Mouse (Mus musculus): Measurements from ENCODE around the gene Tmem256. TPM values are rescaled to one million over a fixed set of nuclear protein-coding genes. Genes with fewer than 3 reads are reported as not detected.

The Tmem256 gene
- polyA plus RNA-seq, 2 experiments from 2014 or later = 93.2 to 114 TPM

DNA sequence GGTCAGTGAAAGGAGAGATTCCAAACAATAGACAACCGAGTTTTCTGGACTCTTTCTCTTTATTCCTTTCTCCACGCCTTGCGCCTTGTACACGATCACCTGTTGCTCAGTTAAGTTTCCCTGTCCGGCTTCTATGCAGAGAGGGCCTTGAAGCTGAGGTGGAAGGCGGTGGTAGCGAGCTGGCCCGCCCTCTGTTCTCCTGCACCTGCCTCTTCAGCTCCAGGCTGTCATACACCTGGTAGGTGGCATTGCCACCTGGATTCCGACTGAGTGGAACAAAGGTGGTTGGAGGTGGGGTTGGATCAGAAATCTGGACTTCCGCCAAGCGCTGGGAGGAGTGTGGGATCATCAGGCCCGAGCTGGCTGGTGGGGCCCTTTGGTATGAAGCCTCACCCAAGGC is 21.8 kb upstream of the Tmem256 start:
- no peak for ATAC-seq

DNA sequence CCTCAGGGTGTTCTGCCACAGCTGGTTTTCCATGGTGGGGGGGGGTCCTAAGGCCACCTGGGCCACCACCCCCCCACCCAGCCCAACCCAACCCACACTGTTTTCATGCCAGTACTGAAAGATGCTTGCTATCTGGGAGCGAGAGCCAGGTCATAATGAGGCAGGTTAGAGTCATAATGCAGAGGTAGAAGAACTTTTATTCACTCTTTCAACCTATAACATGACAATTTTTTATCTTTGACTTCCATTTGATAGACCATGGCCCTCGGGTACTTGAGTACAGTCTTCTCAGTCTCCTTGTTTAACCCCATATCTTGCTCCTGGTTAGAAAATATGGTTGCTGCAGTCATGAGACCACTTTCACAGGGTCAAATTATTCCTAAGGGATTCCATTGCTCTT is 19.9 kb upstream of the Tmem256 start, which contains the start of gene Spem2:
Gene Spem2, minus strand, starts transcription at position 101 of the 400 bp plus-strand sequence.
- no peak for ATAC-seq

DNA sequence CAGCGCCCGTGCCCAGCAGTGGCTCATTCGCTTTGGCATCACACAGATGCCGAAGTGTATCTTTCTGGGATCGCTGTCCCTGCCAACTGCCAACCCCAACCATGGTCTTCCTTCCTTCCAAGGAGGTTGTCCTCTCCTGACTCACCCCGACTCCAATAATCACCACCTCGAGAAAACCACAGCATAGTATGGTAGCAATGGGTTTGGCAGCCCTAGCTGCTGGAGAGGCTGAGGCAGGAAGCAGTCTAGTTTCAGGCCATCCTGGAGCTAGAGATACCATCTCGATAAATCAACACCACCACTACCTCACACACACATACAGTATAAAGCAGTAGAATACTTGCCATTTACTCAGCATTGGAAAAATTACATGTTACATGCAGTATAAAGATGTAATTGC is 19.4 kb upstream of the Tmem256 start:
- no peak for ATAC-seq

DNA sequence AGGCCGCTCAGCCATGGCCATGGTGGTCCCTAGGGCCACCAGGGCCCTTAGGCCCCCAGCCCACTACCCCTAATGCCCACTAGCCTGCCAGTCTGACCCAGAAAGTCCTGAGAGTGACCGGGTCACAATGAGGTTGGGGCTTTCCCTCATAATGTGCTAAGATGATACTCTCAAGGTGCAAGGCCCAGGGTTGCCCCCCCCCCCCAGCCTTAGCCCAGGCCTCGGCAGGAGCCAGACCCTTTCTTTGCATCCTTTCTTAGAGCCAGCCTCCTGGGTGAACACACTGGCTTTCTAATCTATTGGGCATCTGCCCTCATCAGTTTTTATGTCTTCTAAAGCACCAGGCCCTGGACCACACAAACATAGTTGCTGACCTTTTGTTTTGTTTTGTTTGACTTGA is 16.2 kb upstream of the Tmem256 start, which contains the start of gene Spem1:
Gene Spem1, minus strand, starts transcription at position 101 of the 400 bp plus-strand sequence.
- ATAC-seq = no peak

DNA sequence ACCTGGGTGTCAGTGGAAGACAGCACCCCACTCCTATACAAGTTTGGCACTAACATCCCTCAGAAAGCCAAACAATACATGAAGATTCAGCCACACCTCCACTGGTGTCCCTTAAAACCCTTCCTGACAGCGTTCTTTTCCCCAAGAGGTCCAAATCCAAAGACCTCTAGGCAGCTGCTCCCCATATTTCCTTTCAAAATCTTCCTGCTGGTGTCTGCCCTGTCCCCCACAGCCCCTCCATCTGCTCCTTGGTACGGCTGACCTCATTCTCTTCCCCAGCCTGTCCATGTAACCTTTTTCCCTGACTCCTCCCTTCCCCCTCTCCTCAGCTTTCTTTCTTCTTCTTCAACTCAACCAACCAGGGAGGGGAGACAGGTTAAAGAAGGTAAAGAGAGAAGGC is 14.9 kb upstream of the Tmem256 start:
- ATAC-seq = no peak

DNA sequence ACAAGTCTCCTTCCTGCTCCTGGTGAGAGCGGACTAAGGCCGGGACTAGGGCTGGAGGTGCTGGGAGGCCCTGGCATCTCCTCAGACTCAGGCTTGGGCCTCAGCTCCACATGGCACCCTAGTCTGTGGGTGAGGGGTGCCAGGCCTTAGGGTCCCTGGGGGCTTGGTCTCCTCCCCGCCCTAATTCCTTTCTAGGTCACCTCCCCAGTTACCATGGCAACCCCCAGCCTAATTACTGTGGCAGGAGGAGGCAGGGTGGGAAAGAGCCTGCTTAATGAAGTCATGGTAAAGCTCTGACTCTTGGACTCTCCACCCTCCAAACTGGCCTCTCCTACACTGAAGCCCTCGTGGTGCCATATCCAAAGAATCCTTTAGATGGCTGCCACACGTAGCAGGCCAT is 9.5 kb upstream of the Tmem256 start:
- no peak for ATAC-seq

DNA sequence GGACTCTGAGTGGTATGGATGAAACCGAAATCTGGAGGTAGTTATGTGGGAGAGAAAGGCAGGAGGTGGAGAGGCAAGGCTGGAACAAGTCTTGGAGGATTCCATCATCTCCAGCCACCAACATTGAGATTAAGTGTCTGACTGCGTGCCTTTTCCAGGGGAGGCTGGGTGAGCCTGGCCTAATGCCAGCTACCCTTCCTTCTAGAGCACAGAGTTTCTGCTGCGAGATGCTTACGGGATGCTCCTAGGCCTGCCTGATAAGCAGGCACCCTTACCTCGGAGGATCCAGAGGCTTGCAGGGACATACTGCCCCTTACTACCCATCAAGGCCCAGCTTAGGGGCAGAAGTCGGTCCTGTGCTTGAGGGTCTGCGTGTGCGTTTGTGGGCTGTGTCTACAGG is 4.8 kb upstream of the Tmem256 start:
- no peak for ATAC-seq

DNA sequence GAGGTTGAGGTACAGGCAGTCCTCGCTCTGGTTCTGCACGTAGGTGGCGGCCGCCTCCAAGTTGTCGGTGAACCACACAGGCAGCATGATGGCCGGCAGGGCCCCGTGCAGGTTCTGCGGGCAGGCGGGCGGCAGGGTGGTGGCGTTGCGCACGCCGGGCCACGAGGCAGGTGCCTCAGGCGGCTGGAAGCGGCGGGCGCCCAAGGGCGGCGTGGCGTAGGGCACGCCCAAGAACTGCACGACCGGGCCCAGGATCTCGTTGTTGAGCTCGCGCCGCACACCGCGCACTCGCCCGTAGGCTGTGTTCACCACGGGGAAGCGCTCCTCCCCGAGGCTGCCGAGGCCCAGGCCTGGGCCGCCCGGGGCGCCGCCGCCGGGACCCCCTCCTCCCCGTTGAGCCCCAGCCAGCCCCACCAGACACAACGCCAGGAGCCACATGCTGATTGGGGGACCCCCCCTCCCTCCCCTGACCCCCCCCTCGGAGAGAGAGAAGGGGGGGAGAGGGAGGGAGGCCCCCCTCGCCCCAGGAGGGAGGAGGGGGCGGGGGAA is 4.2 kb upstream of the Tmem256 start:
- ATAC-seq = peak; percentile 13

DNA sequence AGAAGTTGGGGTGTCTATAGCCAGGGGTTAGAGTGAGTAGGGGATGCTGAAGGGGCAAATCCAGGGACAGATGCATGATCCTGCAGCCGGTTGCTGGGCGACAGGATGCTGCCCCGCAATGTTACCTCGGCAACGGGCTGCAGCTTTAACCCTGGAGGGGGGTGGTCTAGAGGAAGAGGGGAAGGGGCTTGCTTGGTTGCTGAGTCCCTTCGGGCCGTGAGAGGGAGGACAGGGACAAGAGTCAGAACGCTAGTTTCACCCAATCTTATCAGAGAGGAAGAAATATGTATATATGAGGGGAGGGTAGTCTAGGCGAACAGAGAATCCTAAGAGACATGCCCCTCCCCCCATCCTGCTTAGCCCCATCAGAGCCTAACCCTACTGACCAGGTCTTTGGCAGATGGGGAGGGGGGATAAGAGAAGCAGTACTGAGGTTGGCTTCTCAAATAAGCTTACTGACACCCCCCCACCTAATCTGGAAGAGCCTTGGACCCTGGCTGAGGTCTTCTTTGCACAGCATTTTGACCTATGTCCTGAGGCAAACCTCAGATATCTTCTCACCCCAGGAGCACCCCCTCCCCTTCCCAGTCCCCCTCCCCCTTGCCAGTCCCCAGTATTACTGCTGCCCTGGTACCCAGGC is 2.9 kb upstream of the Tmem256 start:
- no peak for ATAC-seq

DNA sequence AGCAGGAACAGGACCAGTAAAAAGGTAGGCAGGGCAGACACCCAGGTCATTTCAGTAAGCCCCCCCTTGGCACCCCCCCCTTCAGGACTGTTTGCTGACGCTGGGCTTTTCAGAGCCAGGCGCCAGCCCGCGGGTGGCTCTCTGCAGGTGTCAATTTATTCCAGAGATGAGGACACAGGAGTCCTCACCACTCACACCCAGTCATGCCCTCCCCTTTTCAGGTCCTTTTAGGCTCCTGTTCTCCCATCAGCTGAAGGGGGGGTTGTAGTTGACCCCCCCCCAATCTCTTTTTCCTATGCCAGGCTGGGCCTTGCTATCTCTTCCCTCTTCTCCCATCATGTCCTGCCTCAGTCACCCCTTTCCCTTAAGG is 2.4 kb upstream of the Tmem256 start:
- no peak for ATAC-seq

DNA sequence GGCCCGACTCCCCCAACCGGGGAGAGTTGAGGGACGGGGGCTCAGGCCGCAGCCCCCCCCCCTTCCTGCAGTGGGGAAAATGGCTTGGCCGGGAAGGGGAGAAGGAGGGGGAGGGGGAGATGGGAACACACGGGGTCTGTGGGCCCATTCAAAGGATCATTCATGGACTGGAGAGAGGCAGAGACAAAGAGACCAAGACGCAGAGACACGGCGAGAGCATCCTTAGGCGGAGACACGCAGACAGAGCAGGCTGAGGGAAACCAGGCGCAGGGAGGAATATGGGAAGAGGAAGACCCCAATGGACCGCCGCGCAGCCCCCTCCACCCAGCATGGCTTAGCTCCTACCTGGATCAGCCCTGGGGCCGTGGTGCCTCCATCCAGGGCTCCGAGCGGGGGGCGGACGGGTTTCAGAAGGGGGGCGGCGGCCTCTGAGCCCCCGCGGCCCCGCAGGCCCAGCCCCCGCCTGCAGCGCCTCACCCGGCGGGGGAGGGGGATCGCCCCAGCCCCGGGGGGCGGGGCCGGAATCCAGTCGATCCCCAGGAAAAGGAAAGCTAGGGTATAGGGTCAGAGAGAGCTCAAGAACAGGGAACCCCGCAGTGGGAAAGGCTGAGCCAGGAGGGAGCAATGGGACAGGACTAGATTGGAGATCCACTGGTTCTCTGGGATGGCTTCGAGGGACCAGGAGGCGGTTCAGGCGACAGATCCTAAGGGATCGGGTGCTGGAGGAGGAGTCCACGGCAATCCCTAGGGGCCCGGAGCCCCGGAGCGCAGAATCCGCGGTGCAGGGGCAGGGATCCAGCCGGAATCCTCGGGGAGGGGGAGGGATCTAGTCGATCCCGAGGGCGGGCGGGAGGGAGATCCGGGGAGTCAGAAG is 1.4 kb upstream of the Tmem256 start:
- ATAC-seq = no peak

DNA sequence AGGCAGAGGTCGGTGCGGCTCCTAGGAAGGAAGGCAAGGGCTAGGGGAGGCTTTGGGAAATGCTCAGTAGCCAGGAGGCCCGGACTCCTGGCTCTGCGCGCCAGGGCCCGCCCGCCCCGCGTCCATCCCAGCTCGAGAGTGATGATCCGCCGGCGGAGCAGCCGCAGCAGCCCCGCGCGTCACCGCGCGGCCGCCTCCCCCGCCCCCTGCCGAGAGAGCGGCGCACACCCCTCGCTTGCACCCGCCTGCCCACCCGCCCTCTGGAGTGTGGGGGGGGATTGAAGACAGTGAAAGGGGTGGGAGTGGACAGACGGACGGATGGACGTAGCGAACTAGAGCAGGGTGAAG is 736 bp upstream of the Tmem256 start, which contains the start of gene Nlgn2:
Gene Nlgn2, minus strand, starts transcription at position 181 of the 348 bp plus-strand sequence.
- no peak for ATAC-seq

DNA sequence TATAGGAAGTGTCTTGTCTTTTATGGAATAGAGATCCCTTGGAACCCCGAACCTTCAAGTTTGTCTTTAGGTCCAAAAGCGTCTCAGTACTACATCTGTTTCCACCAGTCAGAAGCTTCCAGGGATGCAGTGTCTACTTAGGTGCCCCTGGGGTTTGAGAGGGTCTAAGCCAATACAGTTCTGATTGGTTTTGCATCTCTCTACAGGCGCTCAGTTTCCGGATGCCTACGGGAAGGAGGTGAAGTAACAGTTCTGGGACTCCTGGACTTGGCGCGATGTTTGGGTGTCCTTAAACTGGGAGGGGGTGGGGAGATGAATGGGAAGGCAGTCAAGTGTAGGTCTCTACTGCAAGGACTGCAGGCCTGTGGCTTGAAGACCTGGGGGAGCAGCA is 395 bp downstream of the Tmem256 start:
- ATAC-seq = peak; percentile 13

DNA sequence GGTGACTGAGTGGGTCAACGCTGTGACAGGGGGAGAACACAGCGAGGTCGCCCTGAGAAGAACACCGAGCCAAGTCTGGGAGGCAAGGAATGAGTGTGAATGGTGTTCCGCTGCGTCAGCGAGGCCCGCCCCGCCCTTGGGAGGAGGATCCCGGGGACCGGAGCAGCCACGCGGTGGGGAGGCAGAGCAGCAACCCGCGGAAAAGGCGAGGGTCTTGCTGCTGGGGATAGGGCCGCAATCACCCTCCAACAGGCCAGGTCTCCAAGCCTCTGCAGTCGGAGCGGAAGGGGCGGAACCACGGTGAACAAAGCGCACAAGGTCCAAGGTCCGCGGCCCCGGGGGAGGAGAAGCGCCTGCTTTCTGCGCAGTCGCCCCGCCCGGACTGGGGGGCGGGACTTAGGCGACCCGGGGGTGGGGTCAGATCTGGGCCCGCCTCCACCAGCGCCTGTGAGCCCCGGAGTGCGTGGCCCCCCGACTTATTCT is 7.9 kb downstream of the Tmem256 start, which contains the start of gene Plscr3:
Gene Plscr3, plus strand, starts transcription at position 179 of the 483 bp plus-strand sequence.
- peak; percentile 81 for ATAC-seq

DNA sequence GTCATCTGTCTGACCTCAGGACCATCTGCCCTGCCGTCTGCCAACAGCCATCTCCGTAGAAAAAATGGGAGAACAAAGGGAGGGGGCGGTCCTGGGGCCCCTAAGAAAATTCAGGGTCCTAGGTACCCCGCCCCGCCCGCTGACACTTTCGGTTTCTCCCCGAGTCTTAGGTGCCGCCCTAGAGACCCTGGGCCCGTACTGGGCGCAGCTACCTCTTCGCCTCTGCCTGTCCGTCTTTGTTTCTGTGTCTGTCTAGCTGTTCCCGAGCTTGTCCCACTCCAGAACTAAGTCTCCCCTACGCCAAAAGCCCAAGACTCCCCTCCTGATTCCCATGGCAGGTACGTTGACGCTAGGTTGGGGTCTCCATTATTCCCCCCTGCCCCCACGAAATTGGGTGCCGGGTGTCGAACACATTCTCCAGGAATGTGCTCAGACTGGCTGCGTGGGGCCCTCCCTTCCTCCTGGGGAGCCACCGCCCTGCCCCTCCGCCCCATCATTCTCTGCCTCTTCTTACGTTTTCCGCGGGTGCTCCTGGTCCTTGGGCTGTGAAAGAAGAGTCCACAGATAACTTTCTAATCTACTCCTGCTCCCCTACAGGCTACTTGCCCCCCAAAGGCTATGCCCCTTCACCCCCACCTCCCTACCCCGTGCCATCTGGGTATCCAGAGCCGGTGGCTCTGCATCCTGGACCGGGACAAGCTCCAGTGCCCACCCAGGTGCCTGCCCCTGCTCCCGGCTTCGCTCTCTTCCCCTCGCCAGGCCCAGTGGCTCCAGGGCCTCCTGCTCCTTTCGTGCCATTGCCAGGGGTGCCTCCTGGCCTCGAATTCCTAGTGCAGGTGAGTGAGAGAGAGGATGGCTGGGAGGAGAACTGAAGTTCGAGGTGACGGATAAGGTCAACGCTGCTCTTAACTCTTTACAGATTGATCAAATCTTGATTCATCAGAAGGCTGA is 8.7 kb downstream of the Tmem256 start:
- peak; percentile 71 for ATAC-seq

DNA sequence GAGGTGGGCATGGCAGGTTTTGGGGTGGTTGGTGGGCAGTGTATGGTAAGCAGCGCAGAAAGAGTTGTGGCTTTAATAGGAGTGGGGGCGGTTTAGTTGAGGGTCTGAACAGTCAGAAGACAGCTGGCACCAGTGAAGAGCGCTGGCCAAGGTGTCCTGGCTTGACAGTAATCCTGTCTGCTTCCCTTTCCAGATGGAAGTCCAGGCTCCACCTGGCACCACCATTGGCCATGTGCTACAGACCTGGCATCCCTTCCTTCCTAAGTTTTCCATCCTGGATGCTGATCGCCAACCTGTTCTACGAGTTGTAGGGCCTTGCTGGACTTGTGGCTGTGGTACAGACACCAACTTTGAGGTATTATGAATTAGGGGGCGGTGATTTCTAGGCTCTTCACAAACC is 9.7 kb downstream of the Tmem256 start:
- ATAC-seq = no peak

DNA sequence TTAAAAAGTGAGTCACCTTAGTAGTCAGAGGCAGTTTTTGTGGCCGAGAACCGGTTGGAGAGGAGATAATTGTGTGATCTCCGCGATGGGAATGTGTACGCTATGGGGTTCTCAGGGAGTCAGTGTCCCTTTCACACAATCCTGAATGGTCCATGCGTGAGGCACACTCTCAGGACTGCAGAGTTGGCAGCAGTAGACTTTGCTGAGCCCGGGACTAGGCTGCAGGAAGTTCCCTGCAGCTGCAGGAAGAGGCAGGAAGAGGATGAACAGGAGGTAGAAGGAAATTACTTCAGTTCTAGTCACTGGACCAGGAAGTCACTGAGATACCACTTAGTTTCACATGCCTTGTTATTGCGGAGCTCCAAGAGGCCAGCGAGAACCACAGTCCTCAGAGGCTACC is 10.8 kb downstream of the Tmem256 start:
- ATAC-seq = no peak

DNA sequence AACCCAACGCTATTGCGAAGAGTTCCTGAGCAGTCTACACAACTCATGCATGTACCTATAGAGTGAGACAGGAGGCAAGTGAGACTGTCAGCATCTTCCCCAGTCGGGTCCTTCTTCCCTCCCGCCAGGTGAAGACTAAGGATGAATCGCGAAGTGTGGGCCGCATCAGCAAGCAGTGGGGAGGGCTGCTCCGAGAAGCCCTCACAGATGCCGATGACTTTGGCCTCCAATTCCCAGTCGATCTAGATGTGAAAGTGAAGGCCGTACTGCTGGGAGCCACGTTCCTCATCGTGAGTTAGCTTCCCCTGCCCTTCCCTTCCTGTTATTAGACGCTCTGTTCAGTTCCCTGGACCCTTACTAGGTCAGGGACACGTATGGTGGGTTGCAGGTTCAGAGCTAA is 11.6 kb downstream of the Tmem256 start:
- ATAC-seq = no peak

DNA sequence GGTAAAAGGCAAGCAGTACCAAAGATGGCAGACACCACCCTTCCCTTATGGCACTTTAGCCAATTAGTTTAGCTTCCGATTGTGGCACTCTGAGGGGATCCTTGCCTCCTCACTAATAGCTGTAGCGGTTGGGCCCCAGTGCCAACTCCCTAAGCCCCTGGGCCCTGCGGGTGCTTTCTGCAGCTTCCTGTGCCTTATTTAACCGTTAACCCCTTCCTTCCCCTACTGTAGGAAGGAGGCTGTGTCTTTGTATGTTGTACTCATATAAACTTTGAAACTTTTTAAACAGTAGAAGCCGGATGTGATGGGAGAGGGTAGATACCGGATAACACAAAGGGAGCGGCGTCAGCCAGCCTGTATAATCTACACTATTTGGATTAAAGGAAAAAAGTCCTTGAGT is 12.4 kb downstream of the Tmem256 start:
- ATAC-seq = no peak

DNA sequence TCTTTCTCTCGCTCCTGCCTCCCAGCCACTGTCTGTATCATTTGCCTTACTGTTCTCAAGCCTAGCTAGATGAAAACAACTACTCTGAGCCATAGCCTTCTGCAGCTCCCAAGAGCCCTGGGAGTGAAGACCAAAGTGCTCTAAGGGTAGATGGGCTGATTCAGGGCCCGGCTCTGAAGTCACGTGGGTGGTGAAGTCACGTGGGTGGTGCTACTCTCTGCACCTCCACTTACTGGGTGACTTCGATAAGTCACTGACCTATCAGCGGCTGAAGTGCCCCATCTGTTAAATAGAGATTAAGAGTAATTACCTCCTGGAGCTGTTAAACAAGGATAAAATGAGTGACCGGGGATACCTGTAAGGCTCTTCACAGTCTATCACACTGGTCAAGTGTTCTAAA is 15.7 kb downstream of the Tmem256 start:
- ATAC-seq = no peak

DNA sequence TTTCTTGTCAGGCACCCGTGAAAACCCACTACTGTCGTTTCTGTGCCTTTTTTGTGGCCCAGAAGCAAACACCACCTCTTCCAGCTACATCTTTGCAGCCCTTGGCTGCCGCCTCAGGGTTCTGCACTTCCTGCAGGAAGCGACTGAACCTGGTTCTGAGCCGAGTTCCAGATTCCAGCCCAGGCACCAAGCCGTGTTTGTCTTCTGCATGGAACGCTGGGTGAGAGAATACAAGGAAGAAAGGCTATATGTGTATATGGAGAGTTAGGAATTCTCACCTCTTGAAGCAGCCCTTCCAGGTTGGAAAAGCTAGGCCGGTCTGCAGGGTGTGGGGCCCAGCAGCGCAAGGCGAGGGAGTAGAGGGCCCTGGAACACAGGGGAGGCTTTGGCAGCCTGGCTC is 16.4 kb downstream of the Tmem256 start:
- no peak for ATAC-seq

DNA sequence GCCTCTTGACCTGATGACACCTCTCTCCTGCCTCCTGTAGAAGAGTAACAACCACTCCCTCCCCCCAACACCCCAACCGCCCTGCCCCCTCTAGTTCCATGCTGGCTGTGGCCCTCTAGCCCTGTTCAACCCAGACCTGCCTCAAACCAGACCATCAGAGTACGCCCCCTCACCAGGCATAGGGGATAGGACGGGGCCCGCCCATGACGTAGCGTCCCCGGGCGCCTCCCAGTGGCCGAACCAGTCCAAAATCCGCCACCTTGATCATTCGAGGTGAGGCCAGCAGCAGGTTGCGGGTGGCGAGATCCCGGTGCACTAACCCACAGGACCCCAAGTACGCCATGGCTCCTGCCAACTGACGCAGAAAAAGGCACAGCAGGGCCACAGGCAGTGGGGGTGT is 17.0 kb downstream of the Tmem256 start:
- ATAC-seq = no peak

Data from CD4-positive, CD25-positive, alpha-beta regulatory T cell, adult 4 months (primary cell).